ENCODE assay signal across 29 mouse cellular contexts in the genomic region with DNA sequence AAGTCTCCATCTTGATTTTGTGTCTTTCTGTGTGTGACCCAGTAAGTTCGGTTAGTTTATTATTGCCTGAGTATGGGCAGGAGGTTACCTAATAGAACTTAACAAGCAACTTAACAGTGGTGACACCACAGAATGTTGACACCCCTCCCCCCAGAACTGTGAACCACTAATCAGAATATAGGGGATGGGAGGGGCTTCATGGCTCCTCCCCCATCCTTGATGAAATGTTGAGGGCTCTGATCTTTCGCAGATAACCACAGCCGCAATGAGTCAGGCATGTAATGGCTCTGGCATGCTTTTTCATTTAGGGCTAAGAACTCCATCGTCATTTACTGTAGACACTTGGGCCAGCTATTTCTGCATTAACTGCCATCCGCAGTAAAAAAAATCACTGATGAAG. TPM values are rescaled to one million over a fixed set of nuclear protein-coding genes. Genes with fewer than 3 reads are reported as not detected.
A peak's percentile ranks its signal among the peaks of the same experiment; 100 is the strongest.
DNase-seq lines count a peak whose midpoint lies in the region; ATAC-seq lines count a peak whose summit lies in the region.
"Had no signal": no experiment of that assay in that cellular context is flagged by ENCODE, and none has a peak within 500 bp of the region (broad histone marks: within the 10 kb centered on the region; RNA-seq: fewer than 3 reads in every experiment).

No protein-coding gene starts in this region.

- no peak overlapping the region for H3K4me3 ChIP-seq in liver, embryonic 16.5 days (ENCODE audit: low read depth, low read length)
- no peak overlapping the region for H3K4me3 ChIP-seq in liver, embryonic 12.5 days
- H3K4me3 ChIP-seq in hindbrain, embryonic 11.5 days (ENCODE audit: low read depth, low read length), result no peak overlapping the region
- H3K4me3 ChIP-seq: embryonic facial prominence, embryonic 12.5 days; forebrain, embryonic 12.5 days; gastrocnemius, adult 2 months; heart, embryonic 15.5 days; kidney, embryonic 15.5 days; liver, embryonic 15.5 days; megakaryocyte, embryonic 14.5 days; neural tube, embryonic 15.5 days had no signal

- H3K4me1 ChIP-seq in liver, embryonic 16.5 days (ENCODE audit: control insufficient read depth, low read depth, low read length), result no peaks in the 10 kb centered on the region
- H3K4me1 ChIP-seq in liver, embryonic 12.5 days, result no peaks in the 10 kb centered on the region
- H3K4me1 ChIP-seq in hindbrain, embryonic 11.5 days (replicated peaks; ENCODE audit: control insufficient read depth, insufficient read depth, low read length), result no peaks in the 10 kb centered on the region
- H3K4me1 ChIP-seq: embryonic facial prominence, embryonic 12.5 days; forebrain, embryonic 12.5 days; heart, embryonic 15.5 days; kidney, embryonic 15.5 days; liver, embryonic 15.5 days; megakaryocyte, embryonic 14.5 days; neural tube, embryonic 15.5 days had no signal

- ATAC-seq in liver, embryonic 16.5 days (ENCODE audit: low read depth), result peak; percentile 13; the same call in 1 of the 2 replicates
- ATAC-seq in liver, embryonic 12.5 days, result no peak
- ATAC-seq in megakaryocyte progenitor cell, adult 5-6 weeks (replicated peaks; ENCODE audit: poor library complexity), result peak; percentile 93
- no peak for ATAC-seq in hindbrain, embryonic 11.5 days (ENCODE audit: low FRiP score)
- ATAC-seq: hindbrain, postnatal 0 days had no signal

- no peaks in the 10 kb centered on the region for H3K9me3 ChIP-seq in liver, embryonic 16.5 days (replicated peaks; ENCODE audit: control insufficient read depth, low read length)
- no peaks in the 10 kb centered on the region for H3K9me3 ChIP-seq in liver, embryonic 12.5 days (replicated peaks)
- H3K9me3 ChIP-seq in hindbrain, embryonic 11.5 days (ENCODE audit: control insufficient read depth, low read length), result no peaks in the 10 kb centered on the region
- H3K9me3 ChIP-seq: embryonic facial prominence, embryonic 12.5 days; forebrain, embryonic 12.5 days; heart, embryonic 15.5 days; kidney, embryonic 15.5 days; liver, embryonic 15.5 days; megakaryocyte, embryonic 14.5 days; neural tube, embryonic 15.5 days had no signal

- no peak overlapping the region for H3K4me2 ChIP-seq in liver, embryonic 16.5 days (ENCODE audit: low read depth, low read length)
- H3K4me2 ChIP-seq in liver, embryonic 12.5 days, result no peak overlapping the region
- H3K4me2 ChIP-seq in hindbrain, embryonic 11.5 days (replicated peaks; ENCODE audit: low read depth, low read length), result no peak overlapping the region
- H3K4me2 ChIP-seq: embryonic facial prominence, embryonic 12.5 days; forebrain, embryonic 12.5 days; heart, embryonic 15.5 days; kidney, embryonic 15.5 days; liver, embryonic 15.5 days; neural tube, embryonic 15.5 days had no signal

- no peak overlapping the region for H3K9ac ChIP-seq in liver, embryonic 16.5 days (ENCODE audit: low read depth, low read length)
- no peak overlapping the region for H3K9ac ChIP-seq in liver, embryonic 12.5 days
- no peak overlapping the region for H3K9ac ChIP-seq in hindbrain, embryonic 11.5 days (ENCODE audit: low read depth, low read length)
- H3K9ac ChIP-seq: embryonic facial prominence, embryonic 12.5 days; forebrain, embryonic 12.5 days; heart, embryonic 15.5 days; kidney, embryonic 15.5 days; liver, embryonic 15.5 days; neural tube, embryonic 15.5 days had no signal

- peak; percentile 22 for DNase-seq in c-Kit-positive CD71-negative TER-119-negative erythroid progenitor cells, embryonic 14.5 days (ENCODE audit: low read depth)
- DNase-seq in hindbrain, embryonic 11.5 days (ENCODE audit: low spot score), result no peak
- DNase-seq in testis, postnatal 14 days (ENCODE audit: low spot score), result no peak
- no peak for DNase-seq in spleen, postnatal 4 days (ENCODE audit: low spot score in 2 of 2)
- no peak for DNase-seq in adrenal gland, postnatal 36 days
- DNase-seq: adrenal gland, postnatal 14 days; cerebellum, adult 11 months; cerebellum, adult 9-11 months; gastrocnemius, adult 2 months; heart, postnatal 36 days; kidney, adult 11 months; kidney, postnatal 4 days; layer of hippocampus, adult 9-11 months; lung, postnatal 10 days; midbrain, embryonic 14.5 days; thymus, adult 2 months; thymus, postnatal 4 days had no signal

- H3K27ac ChIP-seq in liver, embryonic 16.5 days (ENCODE audit: low read length), result no peak overlapping the region
- no peak overlapping the region for H3K27ac ChIP-seq in liver, embryonic 12.5 days
- H3K27ac ChIP-seq in hindbrain, embryonic 11.5 days (ENCODE audit: low read depth, low read length), result no peak overlapping the region
- H3K27ac ChIP-seq: embryonic facial prominence, embryonic 12.5 days; forebrain, embryonic 12.5 days; gastrocnemius, adult 2 months; heart, embryonic 15.5 days; hindbrain, postnatal 0 days; kidney, embryonic 15.5 days; liver, embryonic 15.5 days; neural tube, embryonic 15.5 days had no signal

- no peaks in the 10 kb centered on the region for H3K27me3 ChIP-seq in liver, embryonic 16.5 days (ENCODE audit: control insufficient read depth, insufficient read depth, low read depth, low read length)
- no peaks in the 10 kb centered on the region for H3K27me3 ChIP-seq in liver, embryonic 12.5 days (replicated peaks)
- H3K27me3 ChIP-seq in hindbrain, embryonic 11.5 days (ENCODE audit: control insufficient read depth, insufficient read depth, low read length), result no peaks in the 10 kb centered on the region
- H3K27me3 ChIP-seq: embryonic facial prominence, embryonic 12.5 days; forebrain, embryonic 12.5 days; heart, embryonic 15.5 days; kidney, embryonic 15.5 days; liver, embryonic 15.5 days; megakaryocyte, embryonic 14.5 days; neural tube, embryonic 15.5 days had no signal

- 62% methylated on average over 5 of the region's 5 CpGs for WGBS in liver, embryonic 16.5 days (ENCODE audit: insufficient replicate concordance)
- 75% methylated on average over 5 of the region's 5 CpGs for WGBS in liver, embryonic 12.5 days (ENCODE audit: insufficient replicate concordance)
- WGBS in hindbrain, embryonic 11.5 days, result 89% methylated on average over 5 of the region's 5 CpGs

- no peaks in the 10 kb centered on the region for H3K36me3 ChIP-seq in liver, embryonic 16.5 days (ENCODE audit: control insufficient read depth, insufficient read depth)
- H3K36me3 ChIP-seq in liver, embryonic 12.5 days, result no peaks in the 10 kb centered on the region
- H3K36me3 ChIP-seq in hindbrain, embryonic 11.5 days (ENCODE audit: control insufficient read depth, insufficient read depth, low read length), result no peaks in the 10 kb centered on the region
- H3K36me3 ChIP-seq: embryonic facial prominence, embryonic 12.5 days; forebrain, embryonic 12.5 days; heart, embryonic 15.5 days; kidney, embryonic 15.5 days; liver, embryonic 15.5 days; neural tube, embryonic 15.5 days had no signal

RNA-seq across cellular contexts. Expression of gene Gatm, which starts 49.9 kb away (rescaled TPM):
- polyA plus RNA-seq in liver, embryonic 16.5 days (2015; fragmentation: Nextera tagmentation; extraction: Ambion mirVana), result 27.4 and 29.7 TPM in 2 replicates
- polyA plus RNA-seq in liver, embryonic 12.5 days (2016; fragmentation: Nextera tagmentation; extraction: Ambion mirVana), result 19.3 and 19.9 TPM in 2 replicates
- 199 and 209 TPM in 2 replicates for total RNA-seq in megakaryocyte progenitor cell, adult 5-6 weeks (2015)
- 131 and 133 TPM in 2 replicates for total RNA-seq in megakaryocyte progenitor cell, adult 5-6 weeks (2017)
- polyA plus RNA-seq in hindbrain, embryonic 11.5 days (2014; fragmentation: Nextera tagmentation; extraction: Ambion mirVana), result 16.0 and 17.7 TPM in 2 replicates
- total RNA-seq in adrenal gland, postnatal 36 days (2021), result 1 to 10 TPM; 4.9 to 5.5 TPM
- total RNA-seq: MEL had no signal

Comparison
In these comparisons a context has a peak if more than half of its experiments do, and no peak if none do; other contexts are left out.
1. ATAC-seq: peak in liver, embryonic 16.5 days (single experiment) and megakaryocyte progenitor cell, adult 5-6 weeks (single experiment); none in liver, embryonic 12.5 days (single experiment) and hindbrain, embryonic 11.5 days (single experiment).